Mouse (Mus musculus): ENCODE results near the gene Phlpp1. TPM values are rescaled to one million over a fixed set of nuclear protein-coding genes. Genes with fewer than 3 reads are reported as not detected.

The Phlpp1 gene
- polyA plus RNA-seq, 1 experiment from 2014 or later = 8.0 TPM

DNA sequence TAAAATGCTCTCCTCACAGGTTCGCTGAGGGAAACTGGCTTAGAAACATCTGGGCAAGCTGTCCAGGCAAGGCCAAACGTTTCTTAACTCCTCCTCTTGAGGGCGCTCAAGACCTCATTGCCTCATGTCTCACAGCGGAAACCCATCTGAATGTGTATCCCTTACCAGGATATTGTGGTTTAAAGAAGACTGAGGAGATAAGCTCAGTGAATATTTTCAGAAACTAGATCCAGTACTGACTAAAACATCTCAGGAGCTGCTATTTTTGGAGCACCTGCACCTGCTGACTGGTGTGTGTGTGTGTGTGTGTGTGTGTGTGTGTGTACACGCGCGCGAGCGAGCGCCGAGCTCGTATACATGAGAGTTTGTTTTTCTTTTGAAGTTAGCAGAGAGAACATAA lies 19.7 kb upstream of the Phlpp1 start:
- WGBS = 85% methylated on average over 12 of the region's 12 CpGs
- no peak overlapping the region for H3K4me3 ChIP-seq
- no peaks in the 10 kb centered on the region for H3K27me3 ChIP-seq
- no peak overlapping the region for H3K27ac ChIP-seq
- H3K4me1 ChIP-seq = peaks cover 14% of the 10 kb centered on the region
- H3K9ac ChIP-seq = no peak overlapping the region
- no peaks in the 10 kb centered on the region for H3K36me3 ChIP-seq (ENCODE audit: poor library complexity, severe bottlenecking)
- H3K4me2 ChIP-seq = no peak overlapping the region
- no peaks in the 10 kb centered on the region for H3K9me3 ChIP-seq (replicated peaks)
- ATAC-seq = no peak

- Histone ChIP-seq H3K27me3 (no peaks in the 10 kb centered on the region), H3K36me3 (ENCODE audit: poor library complexity, severe bottlenecking) (no peaks in the 10 kb centered on the region), H3K9me3 (replicated peaks) (no peaks in the 10 kb centered on the region), H3K9ac (no peak overlapping the region), H3K27ac (no peak overlapping the region), H3K4me1 (peaks cover 14% of the 10 kb centered on the region), H3K4me3 (no peak overlapping the region), H3K4me2 (no peak overlapping the region)
- ATAC-seq = no peak
Measured at GRCm38 (mm10) chr1:106152742-106153141, 18.8 kb upstream of the Phlpp1 start.

- no peaks in the 10 kb centered on the region for H3K27me3 ChIP-seq
- 88% methylated on average over 7 of the region's 7 CpGs for WGBS
- H3K9me3 ChIP-seq (replicated peaks) = no peaks in the 10 kb centered on the region
- H3K4me3 ChIP-seq = no peak overlapping the region
- ATAC-seq = no peak; the same call in 1 of the 2 replicates
- H3K4me2 ChIP-seq = no peak overlapping the region
- no peaks in the 10 kb centered on the region for H3K36me3 ChIP-seq (ENCODE audit: poor library complexity, severe bottlenecking)
- no peak overlapping the region for H3K27ac ChIP-seq
- H3K4me1 ChIP-seq = peaks cover 5% of the 10 kb centered on the region; the same call in 1 of the 2 replicates
- no peak overlapping the region for H3K9ac ChIP-seq
Measured at GRCm38 (mm10) chr1:106154590-106154989, 17.0 kb upstream of the Phlpp1 start.

DNA sequence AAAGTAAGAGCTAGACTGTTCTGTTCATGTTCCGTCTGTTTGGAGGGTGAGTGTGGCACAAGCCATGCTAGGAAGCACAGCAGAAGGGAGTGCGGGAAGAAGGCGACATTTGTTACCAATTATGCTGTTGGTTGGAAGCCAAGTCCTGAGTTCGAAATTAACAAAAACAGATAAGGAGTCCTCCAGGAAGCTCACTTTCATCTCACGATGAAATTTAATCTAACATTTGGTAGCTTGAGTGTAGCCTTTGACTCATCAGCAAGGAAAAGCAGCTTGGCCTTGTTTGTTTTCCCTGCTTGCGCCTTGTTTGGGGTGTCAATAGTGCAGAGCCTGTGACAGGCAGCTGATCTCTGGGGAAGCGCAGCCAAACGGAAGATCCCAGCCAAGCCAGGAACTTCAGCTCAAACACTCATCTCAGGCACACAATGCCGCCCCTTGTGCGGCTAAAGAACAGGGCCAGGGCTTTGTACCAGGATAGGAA lies 16.4 kb upstream of the Phlpp1 start:
- Histone ChIP-seq H3K27me3 (no peaks in the 10 kb centered on the region), H3K4me1 (peaks cover 5% of the 10 kb centered on the region; the same call in 1 of the 2 replicates), H3K9ac (no peak overlapping the region), H3K36me3 (ENCODE audit: poor library complexity, severe bottlenecking) (no peaks in the 10 kb centered on the region), H3K27ac (no peak overlapping the region), H3K4me2 (no peak overlapping the region), H3K9me3 (replicated peaks) (no peaks in the 10 kb centered on the region), H3K4me3 (no peak overlapping the region)
- peak; percentile 72 for ATAC-seq
- WGBS = 53% methylated on average over 10 of the region's 10 CpGs

DNA sequence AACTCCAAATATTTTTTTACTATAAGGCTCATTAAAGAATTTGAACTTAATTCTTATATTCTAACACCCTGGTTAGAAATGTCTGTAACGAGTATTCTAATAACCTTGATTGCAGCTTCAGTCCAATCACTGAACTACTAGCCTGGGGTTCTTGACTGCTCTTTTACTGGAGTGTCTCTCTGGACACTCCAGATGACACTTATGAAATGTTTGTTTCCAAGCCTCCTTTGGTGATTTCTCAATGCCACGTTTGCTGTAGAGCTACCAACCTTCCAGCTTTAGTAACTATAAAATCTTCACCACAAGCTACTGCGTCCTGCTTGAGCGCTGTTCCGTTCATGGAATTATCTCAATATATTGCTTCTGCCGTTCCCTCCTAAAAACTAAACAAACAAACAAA lies 15.8 kb upstream of the Phlpp1 start:
- Histone ChIP-seq H3K27ac (no peak overlapping the region), H3K9ac (no peak overlapping the region), H3K36me3 (ENCODE audit: poor library complexity, severe bottlenecking) (no peaks in the 10 kb centered on the region), H3K27me3 (no peaks in the 10 kb centered on the region), H3K4me1 (peaks cover 5% of the 10 kb centered on the region; the same call in 1 of the 2 replicates), H3K9me3 (replicated peaks) (no peaks in the 10 kb centered on the region), H3K4me2 (no peak overlapping the region), H3K4me3 (no peak overlapping the region)
- WGBS = 78% methylated on average over 6 of the region's 6 CpGs
- no peak for ATAC-seq

DNA sequence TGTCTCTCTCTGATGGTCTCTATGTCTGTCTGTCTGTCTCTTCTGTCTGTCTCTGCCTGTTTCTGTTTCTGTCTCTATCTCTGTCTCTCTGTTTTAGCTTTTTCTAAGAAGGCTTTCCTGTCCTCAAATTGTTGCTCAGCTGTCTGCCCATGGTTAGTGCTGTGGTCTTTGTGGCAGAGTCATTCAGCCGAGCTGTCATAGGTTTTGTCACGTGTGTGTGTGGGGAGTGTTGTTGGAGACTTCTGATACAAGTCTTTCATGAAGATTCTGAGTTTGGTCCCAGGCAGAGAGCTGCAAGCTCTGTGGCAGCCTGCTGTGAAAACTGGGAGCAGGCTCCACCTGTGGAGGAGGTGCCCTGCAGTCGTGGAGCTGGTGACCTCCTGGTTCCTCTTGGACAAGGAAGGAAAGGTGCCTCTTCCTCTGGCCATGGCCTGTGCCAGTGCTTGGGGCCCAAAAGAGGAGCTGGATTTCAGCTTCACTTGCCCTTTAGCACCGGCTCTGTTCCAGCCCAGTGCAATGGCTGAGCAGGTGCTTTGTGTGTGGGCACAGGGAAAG lies 13.5 kb upstream of the Phlpp1 start:
- Histone ChIP-seq H3K27me3 (no peaks in the 10 kb centered on the region), H3K4me2 (no peak overlapping the region), H3K9me3 (replicated peaks) (no peaks in the 10 kb centered on the region), H3K27ac (no peak overlapping the region), H3K36me3 (ENCODE audit: poor library complexity, severe bottlenecking) (no peaks in the 10 kb centered on the region), H3K4me3 (no peak overlapping the region), H3K4me1 (peaks cover 5% of the 10 kb centered on the region; the same call in 1 of the 2 replicates), H3K9ac (no peak overlapping the region)
- no peak for ATAC-seq
- WGBS = 70% methylated on average over 4 of the region's 4 CpGs

DNA sequence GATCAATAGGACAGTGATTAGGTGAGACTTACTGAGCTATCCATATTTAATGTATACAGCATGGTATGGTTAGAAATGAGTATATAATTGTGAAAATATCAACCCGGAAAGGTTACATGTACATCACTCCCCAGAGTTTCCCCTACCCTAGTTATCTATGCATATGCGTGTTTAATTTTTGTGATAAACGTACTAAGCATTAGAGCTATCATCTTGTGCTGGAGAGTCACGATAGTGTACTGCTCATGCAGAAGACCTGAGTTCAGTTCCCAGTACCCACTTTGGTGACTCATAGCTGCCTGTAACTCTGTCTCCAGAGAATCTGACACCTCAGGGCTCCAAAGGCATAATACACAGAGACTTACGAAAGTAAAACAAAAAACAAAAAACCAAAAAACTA lies 11.9 kb upstream of the Phlpp1 start:
- no peaks in the 10 kb centered on the region for H3K9me3 ChIP-seq (replicated peaks)
- 97% methylated on average over 5 of the region's 5 CpGs for WGBS
- H3K4me2 ChIP-seq = no peak overlapping the region
- no peak overlapping the region for H3K9ac ChIP-seq
- H3K4me1 ChIP-seq = peaks cover 5% of the 10 kb centered on the region; the same call in 1 of the 2 replicates
- H3K36me3 ChIP-seq (ENCODE audit: poor library complexity, severe bottlenecking) = no peaks in the 10 kb centered on the region
- H3K4me3 ChIP-seq = no peak overlapping the region
- H3K27ac ChIP-seq = no peak overlapping the region
- H3K27me3 ChIP-seq = no peaks in the 10 kb centered on the region
- ATAC-seq = no peak

DNA sequence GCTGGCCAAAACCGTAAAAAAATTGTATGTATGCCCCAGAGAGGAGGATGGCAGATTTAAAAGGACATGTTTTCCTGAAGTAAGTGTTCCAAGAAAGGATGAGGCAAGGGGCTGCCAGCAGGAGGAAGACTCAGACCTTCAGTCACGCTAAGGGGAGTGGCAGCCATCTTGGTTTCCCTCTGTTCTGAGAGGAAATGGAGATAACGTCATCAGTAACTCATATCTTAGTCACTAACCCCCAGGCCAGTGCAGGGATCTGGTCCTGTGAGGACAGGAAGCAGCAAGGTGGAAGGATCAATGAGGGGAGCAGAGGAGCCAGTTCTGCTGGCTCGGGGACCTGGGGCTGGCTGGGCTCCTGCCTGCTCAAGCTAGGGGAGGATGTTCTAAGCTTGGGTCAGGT lies 10.6 kb upstream of the Phlpp1 start:
- no peak overlapping the region for H3K9ac ChIP-seq
- WGBS = 84% methylated on average over 4 of the region's 4 CpGs
- ATAC-seq = no peak

GRCm38 (mm10) chr1:106162581-106162980 lies 9.0 kb upstream of the Phlpp1 start:
- Histone ChIP-seq H3K27me3 (no peaks in the 10 kb centered on the region), H3K9me3 (replicated peaks) (no peaks in the 10 kb centered on the region), H3K36me3 (ENCODE audit: poor library complexity, severe bottlenecking) (no peaks in the 10 kb centered on the region), H3K4me2 (no peak overlapping the region), H3K4me3 (no peak overlapping the region), H3K9ac (no peak overlapping the region), H3K27ac (no peak overlapping the region), H3K4me1 (no peaks in the 10 kb centered on the region)
- 82% methylated on average over 7 of the region's 7 CpGs for WGBS
- ATAC-seq = no peak

More for the DNA sequence above, 10.6 kb upstream of the Phlpp1 start:
- no peaks in the 10 kb centered on the region for H3K27me3 ChIP-seq
- no peaks in the 10 kb centered on the region for H3K36me3 ChIP-seq (ENCODE audit: poor library complexity, severe bottlenecking)
- no peak overlapping the region for H3K4me3 ChIP-seq
- H3K4me2 ChIP-seq = no peak overlapping the region
- H3K9me3 ChIP-seq (replicated peaks) = no peaks in the 10 kb centered on the region
- no peaks in the 10 kb centered on the region for H3K4me1 ChIP-seq
- H3K27ac ChIP-seq = no peak overlapping the region

GRCm38 (mm10) chr1:106163401-106163800 lies 8.2 kb upstream of the Phlpp1 start:
- no peaks in the 10 kb centered on the region for H3K4me1 ChIP-seq
- H3K4me2 ChIP-seq = no peak overlapping the region
- no peak overlapping the region for H3K4me3 ChIP-seq
- ATAC-seq = no peak
- no peaks in the 10 kb centered on the region for H3K36me3 ChIP-seq (ENCODE audit: poor library complexity, severe bottlenecking)
- no peak overlapping the region for H3K9ac ChIP-seq
- no peaks in the 10 kb centered on the region for H3K27me3 ChIP-seq
- no peak overlapping the region for H3K27ac ChIP-seq
- H3K9me3 ChIP-seq (replicated peaks) = no peaks in the 10 kb centered on the region
- WGBS = 92% methylated on average over 8 of the region's 8 CpGs

DNA sequence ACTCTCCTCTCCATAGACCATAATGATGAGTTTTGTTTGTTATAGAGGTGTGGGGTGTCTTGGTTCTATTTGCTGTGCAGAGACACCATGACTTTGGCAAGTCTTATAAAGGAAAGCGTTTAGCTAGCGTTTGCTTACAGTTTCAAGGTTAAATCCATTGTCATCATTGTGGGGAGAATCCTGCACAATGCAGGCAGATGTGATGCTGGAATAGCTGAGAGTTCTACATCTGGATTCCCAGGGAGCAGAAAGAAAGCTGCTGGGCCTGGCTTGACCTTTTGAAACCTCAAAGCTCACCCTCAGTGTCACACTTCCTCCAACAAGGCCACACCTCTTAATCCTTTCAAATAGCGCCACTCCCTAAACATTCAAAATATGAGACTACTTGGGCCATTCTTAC lies 7.4 kb upstream of the Phlpp1 start:
- ATAC-seq = no peak
- no peak overlapping the region for H3K4me3 ChIP-seq
- no peaks in the 10 kb centered on the region for H3K27me3 ChIP-seq
- H3K9me3 ChIP-seq (replicated peaks) = no peaks in the 10 kb centered on the region
- no peaks in the 10 kb centered on the region for H3K4me1 ChIP-seq
- H3K27ac ChIP-seq = no peak overlapping the region
- 87% methylated on average over 3 of the region's 3 CpGs for WGBS
- no peaks in the 10 kb centered on the region for H3K36me3 ChIP-seq (ENCODE audit: poor library complexity, severe bottlenecking)
- H3K4me2 ChIP-seq = no peak overlapping the region
- no peak overlapping the region for H3K9ac ChIP-seq

DNA sequence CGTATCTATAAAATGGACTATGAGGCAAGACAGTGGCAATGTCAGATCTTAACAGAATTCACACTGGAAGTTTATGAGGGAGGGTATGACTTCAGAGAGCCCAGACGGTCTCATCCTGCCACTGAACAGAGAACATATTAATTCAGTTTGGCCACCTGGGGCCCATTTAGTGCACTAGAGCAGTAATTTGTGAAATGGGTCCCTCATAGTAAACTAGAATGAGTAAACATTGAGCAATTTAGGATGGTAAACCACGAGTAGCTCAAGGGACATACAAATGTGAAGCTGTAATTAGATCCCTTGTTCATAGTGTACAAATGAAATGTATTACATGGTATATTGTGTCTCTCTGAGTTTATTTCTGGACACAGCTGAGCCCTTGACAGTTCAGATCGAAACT lies 3.6 kb upstream of the Phlpp1 start:
- H3K27ac ChIP-seq = no peak overlapping the region

GRCm38 (mm10) chr1:106168801-106169200 lies 2.8 kb upstream of the Phlpp1 start:
- 51% methylated on average over 3 of the region's 3 CpGs for WGBS
- H3K4me3 ChIP-seq = no peak overlapping the region
- H3K4me2 ChIP-seq = no peak overlapping the region
- H3K36me3 ChIP-seq (ENCODE audit: poor library complexity, severe bottlenecking) = no peaks in the 10 kb centered on the region
- no peaks in the 10 kb centered on the region for H3K9me3 ChIP-seq (replicated peaks)
- no peak overlapping the region for H3K27ac ChIP-seq
- H3K27me3 ChIP-seq = no peaks in the 10 kb centered on the region
- no peak overlapping the region for H3K9ac ChIP-seq
- no peak for ATAC-seq
- H3K4me1 ChIP-seq = peaks cover 13% of the 10 kb centered on the region

More for the DNA sequence above, 3.6 kb upstream of the Phlpp1 start:
- Histone ChIP-seq H3K36me3 (ENCODE audit: poor library complexity, severe bottlenecking) (no peaks in the 10 kb centered on the region), H3K4me3 (no peak overlapping the region), H3K9me3 (replicated peaks) (no peaks in the 10 kb centered on the region), H3K27me3 (no peaks in the 10 kb centered on the region), H3K4me1 (peaks cover 6% of the 10 kb centered on the region; the same call in 1 of the 2 replicates), H3K4me2 (no peak overlapping the region), H3K9ac (no peak overlapping the region)
- ATAC-seq = no peak
- 45% methylated on average over 4 of the region's 4 CpGs for WGBS
